Mouse (Mus musculus) forebrain, embryonic 13.5 days (tissue): ENCODE measurements around the gene Hist1h2af. TPM values are rescaled to one million over a fixed set of nuclear protein-coding genes. Genes with fewer than 3 reads are reported as not detected.
"Not testable (repeated sequence)": the region's sequence is repeated elsewhere in the genome, so short reads cannot be mapped to it uniquely, and the experiment has no call there.

Experiments
- ATAC-seq: fragments of 200-750 bp; cut with Nextera tagmentation; 2 replicates; pipeline ENCODE4 v1.8.0; 2017
- H3K27ac ChIP-seq: fragments of 300-500 bp; sonication (generic); 2 replicates; pipeline ENCODE4 v1.5.1; 2015; ENCODE audit warnings: inconsistent platforms, mild to moderate bottlenecking, moderate library complexity
- H3K27me3 ChIP-seq: fragments of 300-500 bp; sonication (generic); 2 replicates; pipeline ENCODE4 v1.6.1; 2015; ENCODE audit warnings: mild to moderate bottlenecking, inconsistent platforms
- H3K36me3 ChIP-seq: fragments of 300-500 bp; sonication (generic); 2 replicates; pipeline ENCODE4 v1.6.1; 2015; ENCODE audit warnings: mild to moderate bottlenecking, inconsistent platforms; ENCODE audit not compliant: poor library complexity, severe bottlenecking
- H3K4me1 ChIP-seq: fragments of 300-500 bp; sonication (generic); 2 replicates; pipeline ENCODE4 v1.6.1; 2015; ENCODE audit warnings: inconsistent platforms
- H3K4me2 ChIP-seq: fragments of 300-500 bp; sonication (generic); 2 replicates; pipeline ENCODE4 v1.6.1; 2015; ENCODE audit warnings: inconsistent platforms, mild to moderate bottlenecking, moderate library complexity
- H3K4me3 ChIP-seq: fragments of 300-500 bp; sonication (generic); 2 replicates; pipeline ENCODE4 v1.5.1; 2015; ENCODE audit warnings: mild to moderate bottlenecking, inconsistent platforms
- H3K9ac ChIP-seq: fragments of 300-500 bp; sonication (generic); 2 replicates; pipeline ENCODE4 v1.6.1; 2015; ENCODE audit warnings: mild to moderate bottlenecking, inconsistent platforms
- H3K9me3 ChIP-seq: fragments of 300-500 bp; sonication (generic); replicated peaks from 2 replicates; pipeline ENCODE4 v1.6.1; 2016; ENCODE audit warnings: inconsistent platforms
- WGBS: fragments of 180-500 bp; shearing (Covaris S2); methylation state at CpG from one replicate; pipeline ENCODE4 v1.1.7; 2015; 5-methylcytosine and 5-hydroxymethylcytosine counted together
- polyA plus RNA-seq: library from polyadenylated mRNA; unstranded; fragments of >200 nt; fragmentation: Nextera tagmentation; extraction: Ambion mirVana; gene quantifications from 2 replicates; pipeline ENCODE4 v1.2.1, GENCODE M21; 2015

Gene Hist1h2af
- polyA plus RNA-seq, 1 experiment from 2014 or later = 10.0 TPM

GRCm38 (mm10) chr13:23554393-23554792 lies 20.7 kb downstream of the Hist1h2af start:
- 24% methylated on average over 9 of the region's 9 CpGs for WGBS
- H3K27me3 ChIP-seq = no peaks in the 10 kb centered on the region
- H3K9me3 ChIP-seq = no peaks in the 10 kb centered on the region
- peak overlapping the region; percentile 93 for H3K4me2 ChIP-seq
- no peak for ATAC-seq
- peak overlapping the region; percentile 87 for H3K9ac ChIP-seq
- H3K4me1 ChIP-seq = peaks cover 27% of the 10 kb centered on the region
- peak overlapping the region; percentile 61 for H3K4me3 ChIP-seq
- H3K36me3 ChIP-seq = no peaks in the 10 kb centered on the region
- H3K27ac ChIP-seq = peak overlapping the region; percentile 99

- H3K4me2 ChIP-seq = peak overlapping the region; percentile 93
- H3K9ac ChIP-seq = peak overlapping the region; percentile 87
- peak; percentile 87 for ATAC-seq
- no peaks in the 10 kb centered on the region for H3K27me3 ChIP-seq
- WGBS = under 1% methylated on average over 54 of the region's 54 CpGs
- H3K4me1 ChIP-seq = peaks cover 27% of the 10 kb centered on the region
- peak overlapping the region; percentile 99 for H3K27ac ChIP-seq
- no peaks in the 10 kb centered on the region for H3K9me3 ChIP-seq
- peak overlapping the region; percentile 61 for H3K4me3 ChIP-seq
- H3K36me3 ChIP-seq = no peaks in the 10 kb centered on the region
Measured at GRCm38 (mm10) chr13:23554925-23555838, 21.5 kb downstream of the Hist1h2af start.

- H3K9ac ChIP-seq = peak overlapping the region; percentile 87
- peak overlapping the region; percentile 99 for H3K27ac ChIP-seq
- peak overlapping the region; percentile 93 for H3K4me2 ChIP-seq
- no peaks in the 10 kb centered on the region for H3K9me3 ChIP-seq
- H3K36me3 ChIP-seq = no peaks in the 10 kb centered on the region
- peaks cover 24% of the 10 kb centered on the region for H3K4me1 ChIP-seq
- WGBS = under 1% methylated on average over 18 of the region's 18 CpGs
- peak overlapping the region; percentile 61 for H3K4me3 ChIP-seq
- H3K27me3 ChIP-seq = no peaks in the 10 kb centered on the region
- peak; percentile 84 for ATAC-seq
Measured at GRCm38 (mm10) chr13:23555839-23556416, 22.2 kb downstream of the Hist1h2af start.

GRCm38 (mm10) chr13:23556906-23557305 lies 23.2 kb downstream of the Hist1h2af start:
- Histone ChIP-seq H3K9me3 (no peaks in the 10 kb centered on the region), H3K4me1 (peaks cover 23% of the 10 kb centered on the region), H3K9ac (no peak overlapping the region), H3K27ac (peak overlapping the region; percentile 16; the same call in 1 of the 2 replicates), H3K27me3 (no peaks in the 10 kb centered on the region), H3K4me3 (no peak overlapping the region), H3K36me3 (no peaks in the 10 kb centered on the region), H3K4me2 (peak overlapping the region; percentile 93)
- no peak for ATAC-seq
- WGBS = 64% methylated on average over 3 of the region's 3 CpGs

GRCm38 (mm10) chr13:23560699-23561098 lies 27.0 kb downstream of the Hist1h2af start:
- not testable (repeated sequence) for H3K27me3 ChIP-seq, H3K9me3 ChIP-seq, H3K9ac ChIP-seq, H3K4me3 ChIP-seq, H3K36me3 ChIP-seq, H3K4me1 ChIP-seq, ATAC-seq
- WGBS = 12% methylated on average over 2 of the region's 2 CpGs
- peak overlapping the region; percentile 59 for H3K27ac ChIP-seq
- peak overlapping the region; percentile 40 for H3K4me2 ChIP-seq

GRCm38 (mm10) chr13:23561531-23561882 lies 27.8 kb downstream of the Hist1h2af start:
- H3K9me3 ChIP-seq, H3K36me3 ChIP-seq, H3K27me3 ChIP-seq, ATAC-seq, H3K4me1 ChIP-seq: not testable (repeated sequence)
- Histone ChIP-seq H3K9ac (peak overlapping the region; percentile 75), H3K4me3 (peak overlapping the region; percentile 46), H3K27ac (peak overlapping the region; percentile 98), H3K4me2 (peak overlapping the region; percentile 70)
- WGBS = 0% methylated on average over 2 of the region's 5 CpGs

- not testable (repeated sequence) for H3K9me3 ChIP-seq, H3K36me3 ChIP-seq, H3K4me1 ChIP-seq, H3K27me3 ChIP-seq
- peak within 1 kb of the TSS; percentile 98 for H3K27ac ChIP-seq
- ATAC-seq = peak; percentile 94
- under 1% methylated on average over 44 of the region's 67 CpGs for WGBS
- peak within 1 kb of the TSS; percentile 75 for H3K9ac ChIP-seq
- H3K4me3 ChIP-seq = peak within 1 kb of the TSS; percentile 46
- H3K4me2 ChIP-seq = peak within 1 kb of the TSS; percentile 70
Measured at GRCm38 (mm10) chr13:23561883-23562659, 28.4 kb downstream of the Hist1h2af start, which contains the start of gene Hist1h3e. TSS of gene Hist1h3e (minus strand) at chr13:23562369.

- peaks cover 3% of the 10 kb centered on the region; the same call in 1 of the 2 replicates for H3K4me1 ChIP-seq
- H3K9me3 ChIP-seq = no peaks in the 10 kb centered on the region
- H3K9ac ChIP-seq = peak overlapping the region; percentile 63
- no peaks in the 10 kb centered on the region for H3K27me3 ChIP-seq
- WGBS = 2% methylated on average over 18 of the region's 18 CpGs
- H3K4me3 ChIP-seq = peak overlapping the region; percentile 46
- H3K27ac ChIP-seq = peak overlapping the region; percentile 98
- ATAC-seq = peak; percentile 50
- H3K4me2 ChIP-seq = peak overlapping the region; percentile 70
- no peaks in the 10 kb centered on the region for H3K36me3 ChIP-seq
Measured at GRCm38 (mm10) chr13:23562699-23563462, 29.2 kb downstream of the Hist1h2af start.

- 88% methylated on average over 2 of the region's 2 CpGs for WGBS
- H3K27me3 ChIP-seq = no peaks in the 10 kb centered on the region
- no peak overlapping the region for H3K4me3 ChIP-seq
- no peak overlapping the region for H3K27ac ChIP-seq
- no peak for ATAC-seq
- H3K9me3 ChIP-seq = no peaks in the 10 kb centered on the region
- H3K4me1 ChIP-seq = peaks cover 3% of the 10 kb centered on the region; the same call in 1 of the 2 replicates
- no peak overlapping the region for H3K9ac ChIP-seq
- H3K4me2 ChIP-seq = no peak overlapping the region
- H3K36me3 ChIP-seq = no peaks in the 10 kb centered on the region
Measured at GRCm38 (mm10) chr13:23564482-23564881, 30.8 kb downstream of the Hist1h2af start.

- not testable (repeated sequence) for H3K9me3 ChIP-seq, H3K27me3 ChIP-seq, ATAC-seq, H3K36me3 ChIP-seq
- Histone ChIP-seq H3K27ac (peak overlapping the region; percentile 97), H3K4me1 (peaks cover 22% of the 10 kb centered on the region), H3K4me3 (peak overlapping the region; percentile 51), H3K9ac (peak overlapping the region; percentile 65), H3K4me2 (peak overlapping the region; percentile 75)
- 1% methylated on average over 26 of the region's 41 CpGs for WGBS
Measured at GRCm38 (mm10) chr13:23570261-23571021, 36.7 kb downstream of the Hist1h2af start.
